Mouse (Mus musculus) hindbrain, postnatal 0 days (tissue): ENCODE data around the gene Scn5a. TPM values are rescaled to one million over a fixed set of nuclear protein-coding genes. Genes with fewer than 3 reads are reported as not detected.

Experiments
- ATAC-seq: fragments of 200-750 bp; cut with Nextera tagmentation; 2 replicates; pipeline ENCODE4 v1.8.0; 2017; ENCODE audit warnings: mild to moderate bottlenecking, moderate TSS enrichment, moderate library complexity
- DNase-seq: peaks from one replicate; pipeline ENCODE4 v3.0.0-alpha.2; 2015; ENCODE audit warnings: low spot score
- H3K27ac ChIP-seq: fragments of 300-500 bp; sonication (generic); 2 replicates; pipeline ENCODE4 v1.5.1; 2014; ENCODE audit warnings: mild to moderate bottlenecking
- H3K27me3 ChIP-seq: fragments of 300-500 bp; sonication (generic); 2 replicates; pipeline ENCODE4 v1.6.1; 2014; ENCODE audit warnings: low read length, mixed read lengths; ENCODE audit not compliant: insufficient read depth
- H3K36me3 ChIP-seq: fragments of 300-500 bp; sonication (generic); 2 replicates; pipeline ENCODE4 v1.6.1; 2014; ENCODE audit warnings: low read length, mixed read lengths; ENCODE audit not compliant: insufficient read depth
- H3K4me1 ChIP-seq: fragments of 300-500 bp; sonication (generic); 2 replicates; pipeline ENCODE4 v1.6.1; 2014; ENCODE audit warnings: antibody characterized with exemption, low read length, mixed read lengths; ENCODE audit not compliant: insufficient read depth
- H3K4me2 ChIP-seq: fragments of 300-500 bp; sonication (generic); 2 replicates; pipeline ENCODE4 v1.6.1; 2014; ENCODE audit warnings: low read depth, mild to moderate bottlenecking, low read length, moderate library complexity, mixed read lengths
- H3K4me3 ChIP-seq: fragments of 300-500 bp; sonication (generic); 2 replicates; pipeline ENCODE4 v1.5.1; 2014; ENCODE audit warnings: low read length
- H3K9ac ChIP-seq: fragments of 300-500 bp; sonication (generic); replicated peaks from 2 replicates; pipeline ENCODE4 v1.6.1; 2014; ENCODE audit warnings: mild to moderate bottlenecking, low read length, moderate library complexity, mixed read lengths
- H3K9me3 ChIP-seq: fragments of 300-500 bp; sonication (generic); 2 replicates; pipeline ENCODE4 v1.6.1; 2016; ENCODE audit warnings: low read length, mixed read lengths
- CTCF ChIP-seq: IDR thresholded peaks from 2 replicates; pipeline ENCODE4 v1.5.1; 2016; ENCODE audit warnings: antibody characterized with exemption, control low read depth, low read depth
- WGBS: fragments of 180-500 bp; shearing (Covaris S2); extraction: QIAGEN DNeasy Blood & Tissue Kit; methylation state at CpG from one replicate; pipeline ENCODE4 v1.1.7; 2014; 5-methylcytosine and 5-hydroxymethylcytosine counted together
- polyA plus RNA-seq: library from polyadenylated mRNA; unstranded; fragments of >200 nt; fragmentation: Nextera tagmentation; extraction: Ambion mirVana; gene quantifications from 2 replicates; pipeline ENCODE4 v1.2.1, GENCODE M21; 2015
- total RNA-seq: library from RNA; depleted of rRNA; stranded (reverse); fragments of >200 nt; gene quantifications from 2 replicates; pipeline ENCODE4 v1.2.3, GENCODE M21; 2014

Gene Scn5a
- total and polyA plus RNA-seq, 2 experiments from 2014 or later, result 0.24 to 1.5 TPM

GRCm38 (mm10) chr9:119567800-119568199 is 11.0 kb downstream of the Scn5a start:
- Histone ChIP-seq H3K4me1 (peaks cover 11% of the 10 kb centered on the region), H3K4me3 (no peak overlapping the region), H3K36me3 (no peaks in the 10 kb centered on the region), H3K27me3 (peaks cover 47% of the 10 kb centered on the region), H3K9ac (no peak overlapping the region), H3K9me3 (no peaks in the 10 kb centered on the region), H3K4me2 (no peak overlapping the region), H3K27ac (no peak overlapping the region)
- no peak for DNase-seq
- ATAC-seq, result no peak
- no peak for TF ChIP-seq CTCF
- 65% methylated on average over 5 of the region's 5 CpGs for WGBS

GRCm38 (mm10) chr9:119566214-119566613 is 12.6 kb downstream of the Scn5a start:
- no peak overlapping the region for H3K4me2 ChIP-seq

DNA sequence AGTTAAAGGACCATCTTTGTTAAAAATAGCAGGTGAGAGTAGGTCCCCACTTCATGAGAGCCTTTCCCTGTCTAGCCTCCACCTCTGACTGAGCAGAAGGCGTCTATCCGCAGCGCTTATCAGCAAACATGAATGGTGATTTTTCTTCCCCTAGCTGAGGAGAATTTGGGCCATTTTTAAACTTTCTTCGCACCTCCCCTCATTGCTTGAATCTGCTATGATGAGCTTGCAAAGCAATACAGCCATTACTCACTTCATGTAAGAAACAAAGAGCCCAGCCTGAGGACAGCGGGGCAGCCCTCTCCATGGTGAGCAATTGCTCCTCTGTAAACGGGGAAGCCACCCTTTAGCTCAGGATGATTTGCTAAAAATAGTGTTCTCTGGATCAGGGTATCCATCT is 14.0 kb downstream of the Scn5a start:
- ATAC-seq (no peak), DNase-seq (no peak)
- no peak overlapping the region for H3K4me3 ChIP-seq
- H3K4me2 ChIP-seq, result no peak overlapping the region
- peaks cover 31% of the 10 kb centered on the region for H3K27me3 ChIP-seq
- H3K4me1 ChIP-seq, result peaks cover 9% of the 10 kb centered on the region
- no peak overlapping the region for H3K9ac ChIP-seq
- no peak overlapping the region for H3K27ac ChIP-seq
- H3K36me3 ChIP-seq, result no peaks in the 10 kb centered on the region
- no peaks in the 10 kb centered on the region for H3K9me3 ChIP-seq
- no peak for TF ChIP-seq CTCF
- WGBS, result 73% methylated on average over 6 of the region's 6 CpGs

More at GRCm38 (mm10) chr9:119566214-119566613, 12.6 kb downstream of the Scn5a start:
- Histone ChIP-seq H3K9ac (no peak overlapping the region), H3K4me3 (no peak overlapping the region), H3K27ac (no peak overlapping the region), H3K27me3 (peaks cover 41% of the 10 kb centered on the region), H3K4me1 (peaks cover 15% of the 10 kb centered on the region), H3K9me3 (no peaks in the 10 kb centered on the region), H3K36me3 (no peaks in the 10 kb centered on the region)
- 17% methylated on average over 10 of the region's 10 CpGs for WGBS
- DNase-seq (no peak), ATAC-seq (no peak)
- TF ChIP-seq CTCF, result no peak

DNA sequence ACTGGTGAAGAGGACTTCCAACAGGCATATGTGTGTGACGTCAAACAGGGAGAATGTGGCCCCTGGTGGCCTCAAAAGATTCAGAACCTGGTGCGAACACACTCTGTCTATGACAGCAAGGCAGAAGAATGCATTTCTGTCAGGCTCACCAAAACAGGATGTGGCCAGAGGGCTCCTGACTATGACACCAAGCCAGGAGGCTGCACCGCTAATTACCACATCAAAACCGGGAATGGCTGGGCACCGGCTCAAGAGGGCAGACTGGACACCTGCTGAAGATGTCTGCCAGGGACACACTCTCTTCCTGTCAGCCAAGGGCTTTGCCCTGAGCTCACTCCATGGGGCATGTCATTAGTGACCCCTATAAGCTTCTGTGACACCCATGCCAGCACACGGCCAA is 15.2 kb downstream of the Scn5a start:
- H3K4me3 ChIP-seq, result no peak overlapping the region
- peaks cover 9% of the 10 kb centered on the region for H3K4me1 ChIP-seq
- ATAC-seq (0 out of 2 replicates have a peak, but pooled peaks have one; percentile 19), DNase-seq (no peak)
- H3K27me3 ChIP-seq, result peaks cover 30% of the 10 kb centered on the region
- H3K4me2 ChIP-seq, result no peak overlapping the region
- 54% methylated on average over 6 of the region's 6 CpGs for WGBS
- H3K9me3 ChIP-seq, result no peaks in the 10 kb centered on the region
- no peaks in the 10 kb centered on the region for H3K36me3 ChIP-seq
- no peak overlapping the region for H3K9ac ChIP-seq
- no peak for TF ChIP-seq CTCF
- H3K27ac ChIP-seq, result no peak overlapping the region

GRCm38 (mm10) chr9:119562256-119562655 is 16.6 kb downstream of the Scn5a start:
- H3K9me3 ChIP-seq, result no peaks in the 10 kb centered on the region
- no peak for ATAC-seq
- TF ChIP-seq CTCF, result no peak
- H3K9ac ChIP-seq, result no peak overlapping the region
- WGBS, result 44% methylated on average over 12 of the region's 12 CpGs
- peaks cover 9% of the 10 kb centered on the region for H3K4me1 ChIP-seq
- H3K4me3 ChIP-seq, result no peak overlapping the region
- peak; percentile 20 for DNase-seq
- H3K36me3 ChIP-seq, result no peaks in the 10 kb centered on the region
- H3K27ac ChIP-seq, result no peak overlapping the region
- H3K4me2 ChIP-seq, result no peak overlapping the region
- H3K27me3 ChIP-seq, result peaks cover 21% of the 10 kb centered on the region

DNA sequence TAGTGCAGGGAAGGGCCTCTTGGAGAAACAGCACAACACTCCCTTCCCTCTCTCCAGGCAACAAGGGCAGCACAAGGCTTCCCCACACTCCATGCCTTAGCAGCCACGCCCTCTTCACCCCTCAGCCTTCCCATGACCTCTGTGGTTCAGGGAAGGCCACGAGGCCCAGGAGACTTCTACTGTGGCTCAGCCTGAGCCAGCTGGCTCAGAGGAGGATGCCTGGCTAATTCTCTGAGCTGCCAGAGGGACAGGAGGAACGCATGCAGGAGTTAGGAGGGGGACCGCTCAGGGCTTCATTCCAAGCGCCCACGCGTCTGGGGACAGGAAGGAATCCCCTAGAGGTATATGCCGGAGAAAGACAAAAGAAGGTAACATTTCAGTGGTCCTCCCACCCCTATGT is 17.1 kb downstream of the Scn5a start:
- no peaks in the 10 kb centered on the region for H3K9me3 ChIP-seq
- 29% methylated on average over 8 of the region's 8 CpGs for WGBS
- no peak for ATAC-seq

DNA sequence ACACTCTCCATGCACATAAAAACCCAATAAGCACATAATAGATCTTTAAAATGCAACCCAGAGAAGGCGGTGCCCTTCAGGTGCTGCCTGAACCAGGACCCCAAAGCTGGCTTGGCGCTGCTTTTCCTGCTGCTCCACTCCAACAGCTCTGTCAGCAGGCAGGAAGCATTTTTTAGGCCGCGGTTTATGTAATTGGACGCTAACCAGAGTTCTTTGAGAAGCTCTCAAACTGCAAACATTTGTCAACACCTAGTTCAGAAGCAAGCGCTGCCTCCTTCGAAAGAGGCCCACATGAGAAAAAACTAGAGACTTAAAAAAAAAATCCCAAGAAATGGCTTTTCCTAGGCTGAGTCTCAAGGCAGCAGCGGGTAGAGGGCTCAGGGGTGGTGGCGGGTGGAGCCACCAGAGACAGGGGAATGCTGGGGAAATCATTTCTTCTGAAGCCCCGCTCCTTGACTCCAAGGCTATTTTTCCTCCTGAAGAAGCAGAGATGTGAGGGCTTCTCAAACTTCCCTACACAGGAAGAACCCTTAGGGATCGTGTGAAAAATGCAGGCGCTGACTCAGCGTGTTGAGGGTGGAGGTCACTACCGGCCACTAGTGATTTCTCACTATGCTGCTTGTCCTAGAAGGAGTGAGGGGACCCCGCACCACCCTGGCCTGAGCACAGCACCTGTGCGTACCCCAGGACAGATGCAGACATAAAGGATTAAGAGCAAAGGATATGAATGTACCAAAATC is 19.1 kb downstream of the Scn5a start:
- peaks cover 9% of the 10 kb centered on the region for H3K4me1 ChIP-seq
- H3K9ac ChIP-seq, result no peak overlapping the region
- H3K4me3 ChIP-seq, result no peak overlapping the region
- no peak for DNase-seq
- no peak overlapping the region for H3K4me2 ChIP-seq
- H3K9me3 ChIP-seq, result no peaks in the 10 kb centered on the region
- H3K27ac ChIP-seq, result no peak overlapping the region
- TF ChIP-seq CTCF, result no peak
- WGBS, result 77% methylated on average over 16 of the region's 16 CpGs
- no peaks in the 10 kb centered on the region for H3K36me3 ChIP-seq
- H3K27me3 ChIP-seq, result 0 out of 2 replicates have a peak, but pooled peaks cover 5% of the 10 kb centered on the region
- no peak for ATAC-seq

More for the DNA sequence above, 17.1 kb downstream of the Scn5a start:
- no peak for TF ChIP-seq CTCF
- H3K36me3 ChIP-seq, result no peaks in the 10 kb centered on the region
- DNase-seq, result peak; percentile 21
- H3K9ac ChIP-seq, result no peak overlapping the region
- H3K4me1 ChIP-seq, result peaks cover 9% of the 10 kb centered on the region
- no peak overlapping the region for H3K27ac ChIP-seq
- H3K4me3 ChIP-seq, result no peak overlapping the region
- peaks cover 16% of the 10 kb centered on the region for H3K27me3 ChIP-seq
- no peak overlapping the region for H3K4me2 ChIP-seq
